Mouse (Mus musculus): Measurements from ENCODE around the gene Setd5.

Setd5 gene

DNA sequence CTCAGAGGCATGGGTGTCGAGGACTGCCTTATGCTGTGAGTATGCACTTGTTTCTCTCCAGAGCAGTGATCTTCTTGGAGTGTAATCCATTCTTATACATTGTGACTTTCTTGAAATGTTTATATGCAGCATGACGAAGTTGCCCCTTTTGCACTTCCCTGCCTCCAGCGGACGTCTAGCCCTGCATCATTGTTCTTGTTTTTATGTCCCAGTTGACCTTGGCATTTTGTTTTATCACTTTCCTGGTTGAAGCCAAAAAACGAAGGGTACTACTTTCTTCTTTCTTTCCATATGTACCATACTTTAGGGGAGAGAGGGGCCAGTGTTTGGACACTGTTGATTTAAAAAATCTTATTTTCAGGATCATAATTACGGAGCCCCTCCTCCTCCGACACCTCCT lies 32.8 kb downstream of the Setd5 start:
- DNase-seq (ENCODE audit: low read depth in 2 of 2, low spot score in 2 of 2), result no peak

DNA sequence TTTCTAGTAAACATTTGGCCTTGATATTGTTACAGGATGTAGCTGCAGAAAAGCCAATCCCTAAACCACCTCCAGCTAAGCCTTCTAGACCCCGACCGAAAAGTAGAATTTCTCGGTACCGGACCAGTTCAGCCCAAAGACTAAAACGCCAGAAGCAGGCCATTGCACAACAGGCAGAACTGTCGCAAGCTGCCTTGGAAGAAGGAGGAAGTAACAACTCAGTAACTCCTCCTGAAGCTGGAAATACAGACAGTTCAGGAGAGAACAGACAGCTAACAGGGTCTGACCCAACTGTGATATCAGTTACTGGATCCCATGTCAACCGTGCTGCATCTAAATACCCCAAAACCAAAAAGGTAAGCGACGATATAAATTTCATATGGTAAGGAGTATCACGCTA lies 43.6 kb downstream of the Setd5 start:
- no peak for DNase-seq (ENCODE audit: low read depth in 2 of 2, low spot score in 2 of 2)

DNA sequence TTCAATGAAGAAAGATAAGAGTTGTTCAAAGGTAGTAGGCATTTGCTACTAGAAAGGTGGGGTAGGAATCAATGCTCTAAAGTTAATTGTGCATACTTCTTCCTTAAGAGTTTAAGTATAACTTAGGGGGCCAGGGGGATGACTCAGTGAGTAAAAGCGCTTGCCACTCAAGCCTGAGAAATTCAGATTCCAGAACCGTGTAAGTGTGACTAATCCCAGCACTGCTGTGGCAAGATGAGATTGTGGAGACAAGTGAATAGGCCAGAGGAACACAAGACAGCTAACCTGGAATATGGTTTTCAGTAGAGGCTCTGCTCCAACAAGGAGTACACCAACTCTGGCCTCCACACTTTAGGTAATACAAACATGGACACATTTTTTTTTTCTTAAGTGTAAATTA lies 56.2 kb downstream of the Setd5 start:
- DNase-seq (ENCODE audit: low read depth in 2 of 2, low spot score in 2 of 2), result no peak

DNA sequence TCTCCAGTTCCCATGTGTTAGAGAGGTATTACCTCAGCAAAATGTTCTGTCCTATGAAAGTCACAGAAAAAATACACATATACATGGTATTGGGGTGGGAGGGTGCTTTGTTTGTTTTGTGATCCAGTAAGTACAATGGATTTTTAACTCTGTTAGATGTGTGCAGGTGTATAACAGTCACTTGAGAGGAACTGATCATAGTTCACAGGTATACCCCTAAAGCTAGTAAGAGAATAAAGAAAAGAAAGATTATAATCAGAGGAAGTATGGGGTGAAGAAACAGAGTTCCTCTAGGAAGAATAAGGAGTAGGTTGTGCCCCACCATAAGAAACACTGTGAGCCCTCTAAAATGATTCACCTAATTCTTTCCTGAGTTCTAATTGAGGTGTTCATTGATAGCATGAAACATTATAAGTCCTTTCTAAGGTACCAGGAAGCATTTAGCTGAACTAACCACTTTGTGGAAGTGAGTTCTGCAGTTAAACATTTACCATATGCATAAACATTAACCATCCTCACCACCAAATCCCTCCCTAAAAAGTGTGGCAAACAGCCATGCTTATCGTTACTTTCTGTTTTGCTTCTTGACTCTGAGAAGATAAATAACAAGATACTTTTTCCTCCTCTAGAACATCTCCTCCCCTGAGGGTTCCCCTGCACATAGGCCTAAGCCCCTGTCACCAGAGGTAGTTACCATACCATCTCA lies 64.4 kb downstream of the Setd5 start:
- no peak for DNase-seq (ENCODE audit: low read depth in 2 of 2, low spot score in 2 of 2)

DNA sequence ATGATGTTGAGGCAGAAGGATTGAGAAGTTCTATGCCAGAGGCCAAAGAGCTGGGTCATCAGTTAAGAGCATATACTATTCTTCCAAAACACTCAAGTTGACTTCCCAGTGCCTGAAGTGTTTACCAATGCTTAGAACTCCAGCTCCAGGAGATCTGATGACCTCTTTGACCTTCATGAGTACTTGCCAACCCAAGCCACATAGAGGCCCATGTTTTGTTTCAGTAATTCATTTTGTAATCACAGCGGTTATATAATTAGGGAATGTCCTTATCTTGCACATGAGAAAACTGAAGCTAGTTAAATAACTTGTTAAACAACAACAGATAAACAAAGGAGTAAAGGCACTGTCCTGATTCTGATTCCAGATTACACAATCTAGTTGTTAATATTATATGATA lies 67.6 kb downstream of the Setd5 start:
- DNase-seq (ENCODE audit: low read depth in 2 of 2, low spot score in 2 of 2), result no peak

DNA sequence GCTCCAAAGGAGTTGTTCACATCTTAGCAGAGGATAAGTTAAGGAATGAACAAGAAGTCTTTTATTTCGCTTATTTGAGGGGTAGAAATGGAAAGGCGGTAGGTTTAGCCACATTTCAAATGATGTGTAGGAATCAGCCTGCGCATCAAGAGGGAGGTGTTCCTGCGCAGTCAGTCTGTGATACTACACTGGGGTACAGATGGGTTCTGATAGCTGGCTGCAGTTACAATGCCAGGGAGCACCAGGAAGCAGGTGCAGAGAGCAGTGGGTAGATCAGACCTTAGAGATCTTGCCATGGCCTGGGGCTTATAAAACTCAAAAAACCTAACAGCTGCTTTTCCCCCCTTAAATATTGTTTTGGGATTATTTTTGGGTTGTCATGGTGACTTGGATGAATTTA lies 68.1 kb downstream of the Setd5 start:
- DNase-seq (ENCODE audit: low read depth in 2 of 2, low spot score in 2 of 2), result no peak

DNA sequence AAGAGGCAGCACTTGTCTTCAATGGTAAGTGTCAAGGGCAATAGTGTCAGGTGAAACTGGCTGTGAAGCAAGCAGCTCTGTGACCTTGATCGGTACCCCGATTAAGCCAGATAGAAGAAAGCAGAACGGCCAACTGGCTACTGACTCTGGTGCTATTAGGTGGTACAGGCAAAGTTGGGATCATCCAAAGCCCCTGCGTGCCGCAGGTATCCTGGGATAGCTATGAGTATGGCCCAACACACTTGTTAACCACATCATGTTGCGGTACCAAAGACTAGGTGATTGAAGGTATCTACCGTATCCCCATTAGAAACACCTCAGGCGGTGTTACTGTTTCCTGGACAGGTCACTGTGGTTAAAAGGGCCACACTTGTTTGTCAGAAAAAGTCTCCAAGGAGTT lies 76.9 kb downstream of the Setd5 start:
- no peak for DNase-seq (ENCODE audit: low read depth in 2 of 2, low spot score in 2 of 2)

DNA sequence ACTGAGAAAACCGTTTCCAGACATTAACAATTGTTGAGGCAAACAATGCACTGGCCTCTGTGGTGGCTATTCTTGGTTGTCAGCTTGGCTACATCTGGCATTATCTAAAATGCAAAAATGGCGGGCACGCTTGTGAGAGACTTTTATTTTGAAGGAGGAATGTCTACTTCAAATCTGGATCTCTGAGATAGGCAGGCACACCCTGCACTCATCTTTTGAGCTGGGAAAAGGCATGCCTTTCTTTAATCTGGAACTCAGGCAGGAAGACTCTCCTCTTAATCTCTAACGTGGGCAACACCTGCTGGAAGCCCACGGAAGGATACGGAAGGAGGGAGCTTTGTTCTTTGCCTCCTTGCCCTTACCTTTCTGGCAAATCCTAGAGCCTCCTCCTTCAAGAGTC lies 77.7 kb downstream of the Setd5 start:
- no peak for DNase-seq (ENCODE audit: low read depth in 2 of 2, low spot score in 2 of 2)

DNA sequence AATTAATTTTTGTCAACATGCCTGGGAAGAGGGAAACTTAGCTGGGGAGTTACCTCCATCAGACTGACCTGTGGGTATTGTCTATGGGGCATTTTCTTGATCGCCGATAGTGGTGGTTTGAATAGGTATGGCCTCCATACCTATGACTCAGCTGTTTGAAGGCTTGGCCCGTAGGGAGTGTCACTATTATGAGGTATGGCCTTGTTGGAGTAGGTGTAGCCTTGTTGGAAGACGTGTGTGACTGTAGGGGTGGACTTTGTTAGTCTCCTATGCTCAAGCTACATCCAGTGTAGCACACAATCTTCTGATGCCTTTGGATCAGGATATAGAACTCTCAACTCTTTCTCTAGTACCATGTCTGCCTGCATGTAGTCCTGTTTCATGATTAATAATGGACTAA lies 78.9 kb downstream of the Setd5 start:
- no peak for DNase-seq (ENCODE audit: low read depth in 2 of 2, low spot score in 2 of 2)

DNA sequence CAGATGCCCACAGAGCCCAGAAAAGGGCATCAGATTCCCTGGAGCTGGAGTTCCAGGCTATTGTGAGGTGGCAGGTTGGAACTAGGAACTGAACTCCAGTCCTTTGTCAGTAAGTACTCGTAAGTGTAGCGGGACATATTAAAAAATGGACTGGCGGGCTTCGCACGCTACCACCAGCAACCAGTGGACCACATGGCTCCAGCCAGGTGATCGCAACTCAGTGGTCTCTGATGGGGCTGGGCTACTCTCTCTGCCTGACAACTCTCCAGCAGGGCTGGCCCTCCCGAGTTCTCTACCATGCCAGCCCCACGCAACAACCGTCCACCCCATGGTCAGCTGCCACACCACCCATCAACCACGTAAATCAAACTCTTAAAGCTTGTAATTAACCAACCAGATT lies 82.9 kb downstream of the Setd5 start:
- no peak for DNase-seq (ENCODE audit: low read depth in 2 of 2, low spot score in 2 of 2)

DNA sequence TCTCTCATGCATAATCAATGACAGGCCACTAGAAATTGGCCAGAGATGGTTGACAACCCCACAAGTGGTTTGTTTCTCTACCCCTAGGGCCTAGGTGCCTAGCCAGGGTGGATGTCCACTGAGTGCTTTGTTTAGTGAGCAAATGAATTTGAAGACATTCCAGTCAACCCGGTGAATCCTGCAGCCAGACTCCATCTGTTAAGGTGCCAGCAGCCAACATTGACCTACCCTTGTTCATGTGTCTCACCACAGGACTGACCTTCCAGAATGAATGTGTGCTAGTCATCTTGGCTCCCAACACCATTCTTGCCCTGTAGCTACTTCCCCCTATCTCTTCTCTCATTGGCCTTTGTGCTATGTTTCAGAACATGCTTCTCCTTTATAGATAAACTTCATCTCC lies 84.8 kb downstream of the Setd5 start:
- DNase-seq (ENCODE audit: low read depth in 2 of 2, low spot score in 2 of 2), result no peak

DNA sequence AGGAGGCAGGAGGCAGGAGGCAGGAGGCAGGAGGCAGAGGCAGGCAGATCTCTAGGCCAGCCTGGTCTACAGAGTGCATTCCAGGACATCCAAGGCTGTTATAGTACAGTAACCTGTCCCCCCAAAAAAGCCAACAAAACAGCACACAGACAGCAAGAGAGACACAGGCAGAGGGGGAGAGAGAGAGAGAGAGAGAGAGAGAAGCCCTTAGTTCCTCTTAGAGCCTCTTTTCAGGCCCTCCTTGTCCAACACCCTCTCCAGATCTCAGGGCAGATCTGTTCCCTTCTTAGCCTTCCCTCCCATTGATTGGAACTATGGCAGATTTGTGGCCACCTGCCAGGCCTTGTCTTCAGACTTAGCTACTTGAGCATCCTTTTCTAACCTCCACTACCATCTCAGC lies 86.3 kb downstream of the Setd5 start:
- no peak for DNase-seq (ENCODE audit: low read depth in 2 of 2, low spot score in 2 of 2)

DNA sequence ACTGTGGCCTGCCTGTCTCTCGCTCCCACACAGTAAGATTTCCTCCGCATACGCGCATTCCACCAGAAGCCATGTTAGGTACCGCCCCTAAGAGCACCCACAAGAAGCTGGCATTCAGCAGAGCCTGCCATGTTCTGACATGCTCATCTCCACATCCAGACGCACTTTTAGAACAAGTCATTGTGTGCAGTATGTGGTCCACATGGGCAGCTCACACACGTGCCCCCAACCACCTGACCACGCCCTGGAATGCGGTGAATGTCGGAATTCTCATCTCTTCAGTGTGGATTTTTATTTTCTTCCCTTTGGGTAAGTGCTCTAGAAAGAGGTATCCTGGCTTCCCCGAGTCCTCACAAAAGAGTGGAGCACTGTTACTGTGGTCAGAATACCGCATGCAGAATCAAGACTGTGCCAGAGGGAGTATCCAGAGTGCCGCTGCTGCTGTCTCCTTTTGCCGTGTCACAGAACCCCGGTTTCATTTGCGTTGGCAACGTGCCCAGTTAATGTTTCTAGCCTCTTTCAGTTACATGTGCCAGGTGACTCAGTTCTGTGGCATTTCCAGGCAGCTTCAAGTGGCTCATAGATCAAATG lies 89.6 kb downstream of the Setd5 start:
- DNase-seq (ENCODE audit: low read depth in 2 of 2, low spot score in 2 of 2), result no peak

DNA sequence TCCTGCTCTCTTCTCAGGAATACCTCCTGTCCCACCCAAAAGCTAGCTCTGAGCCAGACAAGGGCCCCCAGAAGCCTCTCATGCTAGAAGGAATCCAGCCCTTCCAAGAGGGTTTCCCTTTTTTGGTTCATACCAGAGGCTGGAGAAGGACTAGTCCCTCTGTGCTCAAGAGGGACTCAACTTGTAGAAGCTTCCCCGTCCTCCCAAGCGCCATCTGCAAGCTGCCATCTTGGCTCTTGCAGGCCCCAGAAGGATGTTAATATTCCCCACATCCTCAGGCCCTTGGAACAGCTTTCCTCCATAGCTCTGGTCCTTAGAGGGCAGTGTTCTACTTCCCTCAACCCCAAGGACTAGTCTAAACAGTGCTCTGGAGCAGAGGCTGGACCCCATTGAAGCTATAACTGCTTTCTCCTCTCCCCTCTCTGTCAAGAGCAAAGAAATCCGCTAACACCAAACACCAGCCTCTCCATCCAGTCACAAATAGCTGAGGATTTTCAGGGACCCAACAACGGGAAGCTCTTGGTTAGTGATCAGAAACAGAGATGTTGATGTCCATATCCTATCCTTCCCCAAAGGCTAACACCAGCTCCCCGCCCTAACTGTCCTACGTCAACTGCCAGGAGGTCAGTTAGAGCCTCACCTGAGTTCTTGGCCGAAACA lies 91.3 kb downstream of the Setd5 start:
- no peak for DNase-seq (ENCODE audit: low read depth in 2 of 2, low spot score in 2 of 2)

DNA sequence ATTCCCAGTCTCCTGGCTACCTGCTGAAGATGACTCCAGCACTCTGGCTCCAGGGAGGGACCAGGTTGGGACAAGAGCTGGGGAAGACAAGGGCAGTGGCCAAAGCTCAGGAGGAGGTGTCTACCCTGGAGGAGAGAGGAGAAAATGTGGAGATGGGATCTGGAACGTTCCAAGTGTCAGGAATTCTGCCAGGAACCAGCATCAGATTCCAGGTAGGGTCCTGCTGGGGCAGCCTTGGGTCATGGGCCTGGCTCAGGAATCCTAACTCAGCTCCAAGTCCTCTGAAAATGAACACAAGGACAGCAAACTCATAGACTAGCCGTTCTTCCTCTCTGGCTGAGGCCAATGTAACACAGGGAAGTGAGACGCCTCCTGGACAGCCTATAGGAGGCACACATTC lies 92.7 kb downstream of the Setd5 start:
- DNase-seq (ENCODE audit: low read depth in 2 of 2, low spot score in 2 of 2), result no peak

DNA sequence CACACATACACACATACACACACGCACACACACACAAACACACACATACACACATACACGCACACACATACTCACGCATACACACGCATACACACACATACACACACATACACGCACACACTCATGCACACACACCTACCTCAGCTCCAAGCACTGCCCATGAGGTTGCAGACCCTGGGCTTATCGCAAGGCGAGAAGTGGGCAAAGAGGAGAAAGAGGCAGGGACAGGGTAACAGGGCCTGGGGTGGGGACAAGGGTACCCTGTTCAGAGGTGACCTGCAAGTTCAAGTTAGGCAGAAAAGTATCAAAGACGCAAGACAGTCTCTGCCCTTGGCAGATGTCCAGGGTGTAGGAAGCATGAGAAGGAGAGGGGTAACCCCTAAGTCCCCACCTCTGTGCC lies 93.5 kb downstream of the Setd5 start:
- no peak for DNase-seq (ENCODE audit: low read depth in 2 of 2, low spot score in 2 of 2)

DNA sequence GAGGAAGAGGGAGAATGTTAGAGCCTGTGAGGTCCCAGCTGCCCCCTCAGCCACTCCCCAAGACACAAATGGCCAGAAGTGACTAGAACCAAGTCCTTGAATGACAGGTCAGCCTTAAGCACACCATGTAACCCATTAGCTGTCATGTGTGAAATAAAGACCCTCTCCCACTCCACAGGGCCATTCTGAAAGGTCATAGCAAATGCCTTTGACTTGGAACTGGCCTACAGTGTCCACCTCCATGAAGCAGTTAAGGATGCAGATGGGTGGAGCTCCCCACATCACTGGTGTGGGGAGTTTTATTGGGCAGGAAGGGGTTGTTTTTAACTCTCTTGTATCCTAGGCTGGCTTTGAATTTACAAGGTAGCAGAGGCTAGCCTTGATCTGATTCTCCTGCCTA lies 94.8 kb downstream of the Setd5 start:
- DNase-seq (ENCODE audit: low read depth in 2 of 2, low spot score in 2 of 2), result no peak

DNA sequence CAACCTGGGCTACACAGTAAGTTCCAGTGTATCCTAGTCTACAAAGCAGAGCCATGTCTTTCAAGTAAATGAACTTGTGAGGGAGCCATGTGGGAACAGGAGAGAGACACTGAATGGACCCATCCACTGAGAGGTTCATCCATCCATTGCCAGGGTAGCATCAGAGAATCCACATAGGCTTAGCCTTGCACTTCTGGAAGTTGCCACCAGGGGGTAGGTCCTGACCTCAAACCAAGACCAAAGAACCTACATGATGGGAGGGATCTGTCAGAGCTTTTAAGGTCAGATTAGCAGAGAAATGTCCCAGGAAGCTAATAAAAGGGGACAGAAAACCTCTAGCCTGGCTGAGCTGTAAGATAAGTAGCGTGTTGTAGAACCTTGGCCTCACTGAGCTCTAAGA lies 95.4 kb downstream of the Setd5 start:
- peak; percentile 49 to 59 for DNase-seq (ENCODE audit: low read depth in 2 of 2, low spot score in 2 of 2)

DNA sequence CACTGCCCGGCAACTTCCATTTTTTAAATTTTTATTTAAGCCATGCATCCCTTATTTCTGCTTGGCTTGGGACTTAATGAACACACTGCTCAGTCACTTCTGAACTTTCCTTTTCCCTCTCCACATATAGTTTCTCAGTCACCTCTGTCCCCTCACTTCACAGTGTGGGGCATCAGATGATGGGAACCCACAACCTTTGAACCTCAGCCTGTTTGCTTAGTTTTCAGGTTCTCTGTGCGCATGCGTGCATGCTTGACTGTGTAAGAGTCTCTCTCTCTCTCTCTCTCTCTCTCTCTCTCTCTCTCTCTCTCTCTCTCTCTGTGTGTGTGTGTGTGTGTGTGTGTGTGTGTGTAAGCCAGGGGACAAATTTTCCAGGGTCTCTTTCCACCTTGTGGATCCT lies 98.3 kb downstream of the Setd5 start:
- DNase-seq (ENCODE audit: low read depth in 2 of 2, low spot score in 2 of 2), result no peak

DNA sequence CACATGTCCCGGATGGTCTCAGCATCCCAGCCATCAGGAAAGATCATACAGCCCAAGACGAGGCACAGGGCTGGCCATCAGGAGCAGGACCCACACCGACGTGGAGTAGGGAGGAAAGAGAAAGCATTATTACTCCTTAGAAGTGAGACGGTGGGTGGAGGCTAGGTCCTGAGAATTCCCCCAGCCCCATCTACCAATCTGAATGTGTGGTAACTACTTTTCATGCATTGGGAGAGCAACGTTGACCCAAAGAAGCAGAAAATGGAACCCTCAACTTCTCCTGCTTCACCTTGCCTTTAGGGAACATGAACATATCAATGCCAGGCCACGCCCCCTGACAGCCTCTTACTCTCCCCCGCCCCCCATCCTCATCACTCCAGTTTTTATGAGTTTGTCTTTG lies 99.4 kb downstream of the Setd5 start:
- DNase-seq (ENCODE audit: low read depth in 2 of 2, low spot score in 2 of 2), result no peak

DNA sequence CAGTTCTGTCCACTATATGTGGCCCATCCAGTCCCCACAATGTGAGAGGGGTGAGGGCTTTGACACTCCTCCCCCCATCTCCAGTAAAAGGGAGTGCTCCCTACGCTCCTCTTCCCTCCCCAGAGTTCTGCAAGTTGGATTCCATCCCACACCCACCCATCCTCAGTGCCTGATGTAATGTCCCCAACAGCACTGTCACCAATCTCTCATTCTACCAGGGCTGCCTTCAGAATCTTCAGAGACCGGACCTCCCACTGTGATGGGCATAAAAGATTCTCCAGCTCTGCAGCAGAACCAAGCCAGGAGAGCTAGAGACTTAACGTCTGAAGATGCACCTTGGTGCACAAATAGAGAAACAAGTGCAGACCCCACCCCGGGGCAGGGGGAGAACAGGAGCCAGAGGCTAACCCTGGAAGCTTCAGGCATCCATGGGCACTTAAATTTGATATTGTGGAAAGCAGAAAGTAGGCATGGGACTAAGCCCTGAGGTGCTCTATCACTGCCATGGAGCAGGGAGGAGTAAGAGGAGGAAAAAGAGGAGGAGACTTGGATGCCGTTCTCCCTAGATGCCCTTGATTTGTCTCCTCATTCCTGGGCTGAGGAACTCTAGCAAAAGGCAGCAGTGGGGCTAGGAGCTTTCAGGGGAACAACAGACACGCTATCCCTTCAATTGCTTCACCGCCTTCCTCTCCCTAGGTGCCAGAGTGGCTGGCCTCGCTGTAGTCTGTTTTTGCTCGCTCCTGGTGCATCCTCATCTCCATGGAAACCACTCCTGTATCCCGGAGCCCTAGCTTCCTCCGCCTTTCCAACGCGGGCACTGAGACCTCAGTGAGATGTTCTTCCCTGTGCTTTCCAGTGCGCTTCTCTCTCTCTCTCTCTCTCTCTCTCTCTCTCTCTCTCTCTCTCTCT lies 101.4 kb downstream of the Setd5 start:
- no peak for DNase-seq (ENCODE audit: low read depth in 2 of 2, low spot score in 2 of 2)

DNA sequence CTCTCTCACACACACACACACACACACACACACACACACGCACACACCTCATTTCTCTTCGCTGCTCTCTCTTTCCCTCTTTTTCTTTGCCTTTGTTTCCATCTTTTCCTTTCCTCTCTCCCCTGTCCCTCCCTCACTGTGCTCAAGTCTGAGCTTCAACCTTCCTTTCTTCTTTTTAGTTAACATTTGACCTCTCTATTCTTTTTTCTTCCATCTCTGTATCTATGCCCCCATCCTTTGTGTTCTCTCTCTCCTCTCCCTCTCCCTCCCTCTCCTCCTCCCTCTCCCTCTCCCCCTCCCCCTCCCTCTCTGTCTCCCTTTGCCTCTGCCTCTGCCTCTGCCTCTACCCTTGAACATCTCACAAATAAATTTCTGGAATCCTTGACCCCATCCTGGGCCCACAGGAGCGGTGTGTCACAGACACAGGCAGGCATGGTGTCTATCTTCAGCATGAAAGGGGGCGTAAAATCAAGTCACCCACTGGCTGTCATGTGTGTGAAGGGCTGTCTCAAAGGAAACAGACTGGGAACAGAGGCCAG lies 102.1 kb downstream of the Setd5 start:
- DNase-seq (ENCODE audit: low read depth in 2 of 2, low spot score in 2 of 2), result no peak

Data from CD8-positive naive resting alpha-beta T cell, adult 2 months (primary cell).